Comparison of ENCODE assay signal across 9 mouse cellular contexts in the genomic region with DNA sequence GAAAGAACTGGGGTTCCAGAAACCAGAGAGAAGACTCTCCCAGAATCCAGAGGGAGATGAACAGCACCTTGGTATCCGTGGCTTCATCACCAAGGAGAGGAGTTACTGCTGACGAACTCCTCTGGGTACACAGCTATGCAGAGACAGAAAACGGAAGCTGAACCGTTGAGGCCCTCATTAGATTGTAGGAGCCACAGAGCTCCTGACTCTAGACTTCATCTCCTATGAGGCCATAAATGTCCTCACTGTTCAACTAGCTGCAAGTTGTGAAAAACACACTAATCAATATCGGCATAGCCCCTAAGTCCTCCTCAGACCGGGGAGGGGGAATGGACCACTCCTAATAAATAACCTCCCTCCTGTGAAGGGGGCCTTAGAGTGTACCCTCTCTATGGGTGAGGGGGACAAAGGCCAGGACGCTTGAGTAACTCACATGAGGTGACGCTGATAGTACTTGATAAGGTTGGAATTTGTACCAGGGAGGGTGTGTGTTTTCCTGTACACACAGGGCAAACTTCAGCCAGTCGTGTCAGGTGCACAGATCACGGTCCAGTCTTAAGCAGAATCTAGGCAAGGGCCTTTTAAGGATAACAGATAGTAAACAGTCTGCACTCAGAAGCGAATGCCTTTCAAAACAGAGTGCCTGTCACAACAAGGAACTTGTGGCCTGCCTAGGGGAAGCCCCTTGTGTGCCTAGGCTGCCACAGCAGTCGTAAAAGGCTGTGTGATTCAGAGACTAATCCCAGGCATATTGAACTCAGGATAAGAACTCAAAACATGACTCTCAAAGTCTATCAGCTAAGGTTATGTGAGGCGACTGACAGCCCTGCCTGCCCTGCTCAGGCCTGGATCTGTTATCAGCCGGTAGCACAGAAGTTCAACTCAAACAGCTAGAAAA.
DNase-seq lines count a peak whose midpoint lies in the region; ATAC-seq and TF ChIP-seq lines count a peak whose summit lies in the region.
"Had no signal": no experiment of that assay in that cellular context is flagged by ENCODE, and none has a peak within 500 bp of the region (broad histone marks: within the 10 kb centered on the region; RNA-seq: fewer than 3 reads in every experiment).

No protein-coding gene starts in this region.

- ATAC-seq in liver, embryonic 15.5 days (ENCODE audit: insufficient read depth), result peak; percentile 74

- TF ChIP-seq POLR2A in lung, adult 2 months (IDR thresholded peaks at IDR 0.05; ENCODE audit: borderline replicate concordance, extremely low read depth, low read depth, low read length), result no peak

- no peak for TF ChIP-seq CTCF in lung, adult 2 months (IDR thresholded peaks at IDR 0.05; ENCODE audit: insufficient read depth, low read length)

- peaks cover 33% of the 10 kb centered on the region for H3K4me1 ChIP-seq in liver, embryonic 15.5 days (replicated peaks)
- H3K4me1 ChIP-seq in lung, adult 2 months (ENCODE audit: control insufficient read depth, insufficient read depth, low read length), result peaks cover 7% of the 10 kb centered on the region

- WGBS in liver, embryonic 15.5 days (ENCODE audit: insufficient replicate concordance), result 11% methylated on average over 14 of the region's 14 CpGs
- WGBS in lung, adult 2 months, result 42% methylated on average over 14 of the region's 14 CpGs

- no peak overlapping the region for H3K4me3 ChIP-seq in liver, embryonic 15.5 days (replicated peaks)
- no peak overlapping the region for H3K4me3 ChIP-seq in lung, adult 2 months (replicated peaks; ENCODE audit: extremely low read depth, low read depth, low read length)
- H3K4me3 ChIP-seq: lung, embryonic 15.5 days had no signal

- no peaks in the 10 kb centered on the region for H3K36me3 ChIP-seq in liver, embryonic 15.5 days (replicated peaks)
- H3K36me3 ChIP-seq: lung, embryonic 15.5 days had no signal

- DNase-seq in lung, postnatal 25 days (ENCODE audit: low spot score), result peak; percentile 40
- no peak for DNase-seq in lung, adult 18-20 months
- DNase-seq in induced T-regulatory cell, adult 2 months (ENCODE audit: low read depth), result peak; percentile 76
- peak; percentile 18 for DNase-seq in thymus, postnatal 25 days
- DNase-seq in lung, adult 2 months, result no peak
- no peak for DNase-seq in testis, postnatal 10 days (ENCODE audit: low spot score)
- no peak for DNase-seq in urinary bladder, adult 2 months (ENCODE audit: low spot score)

- peak overlapping the region; percentile 67 for H3K27ac ChIP-seq in liver, embryonic 15.5 days (replicated peaks)
- H3K27ac ChIP-seq: lung, embryonic 15.5 days had no signal

- H3K4me2 ChIP-seq in liver, embryonic 15.5 days, result peak overlapping the region; percentile 7; the same call in 1 of the 2 replicates
- H3K4me2 ChIP-seq: lung, embryonic 15.5 days had no signal

- no peak overlapping the region for H3K9ac ChIP-seq in liver, embryonic 15.5 days
- H3K9ac ChIP-seq: lung, embryonic 15.5 days had no signal

- no peaks in the 10 kb centered on the region for H3K27me3 ChIP-seq in liver, embryonic 15.5 days
- H3K27me3 ChIP-seq: lung, embryonic 15.5 days had no signal

- H3K9me3 ChIP-seq in liver, embryonic 15.5 days (replicated peaks), result no peaks in the 10 kb centered on the region
- H3K9me3 ChIP-seq: lung, embryonic 15.5 days had no signal

Comparison
In these comparisons a context has a peak if more than half of its experiments do, and no peak if none do; other contexts are left out.
1. DNase-seq: peak in lung, postnatal 25 days (single experiment), induced T-regulatory cell, adult 2 months (single experiment) and thymus, postnatal 25 days (single experiment); none in lung, adult 18-20 months (0 of 2), lung, adult 2 months (single experiment), testis, postnatal 10 days (single experiment) and urinary bladder, adult 2 months (single experiment).